Mouse (Mus musculus): ENCODE data around the gene Pcx. TPM values are rescaled to one million over a fixed set of nuclear protein-coding genes. Genes with fewer than 3 reads are reported as not detected.

The Pcx gene
- polyA plus RNA-seq, 1 experiment from 2014 or later: 12.4 TPM

DNA sequence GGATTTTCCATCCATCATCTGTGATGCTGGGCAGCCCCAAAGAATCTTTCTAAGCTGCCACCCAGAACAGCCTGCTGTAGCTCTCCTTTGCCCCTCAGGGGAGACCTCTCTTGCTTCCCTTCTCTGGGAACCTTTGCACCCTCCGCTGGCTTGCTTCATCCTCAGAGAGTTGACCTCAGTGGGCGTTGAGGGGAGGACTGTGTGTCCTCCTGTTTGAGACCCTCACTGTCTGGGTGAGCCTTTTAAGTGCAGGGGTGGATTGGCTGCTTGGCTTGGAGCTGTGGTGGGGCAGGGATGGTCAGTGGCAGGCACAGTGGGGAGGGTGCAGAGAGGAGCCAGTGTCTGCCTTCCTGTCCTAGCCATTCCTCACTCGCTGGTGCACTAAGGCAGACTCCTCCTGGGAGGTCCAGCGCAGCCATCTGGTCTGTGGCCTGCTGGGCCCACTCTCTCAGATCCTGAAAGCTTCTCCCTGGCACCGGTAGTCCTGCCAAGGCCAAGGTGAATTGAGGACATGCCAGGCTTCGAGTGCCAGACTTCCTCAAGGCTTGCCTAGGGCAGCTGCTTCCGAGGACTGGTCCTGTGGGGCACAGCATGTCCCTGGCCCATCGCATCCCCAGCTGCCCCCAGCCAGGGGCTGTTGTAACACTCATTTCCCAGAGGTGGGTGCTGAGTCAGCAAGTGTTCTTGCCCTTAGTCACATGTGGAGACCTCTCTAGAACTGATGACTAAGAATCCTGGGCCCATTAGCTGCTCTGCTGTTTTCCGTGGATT, 17.6 kb upstream of the Pcx start:
- Histone ChIP-seq H3K27ac (replicated peaks; ENCODE audit: low read depth, low read length) (no peak overlapping the region), H3K36me3 (ENCODE audit: control insufficient read depth, insufficient read depth, low read length) (no peaks in the 10 kb centered on the region), H3K4me2 (ENCODE audit: low read depth, severe bottlenecking) (no peak overlapping the region), H3K9ac (ENCODE audit: low read length) (no peak overlapping the region), H3K4me3 (ENCODE audit: low read depth, low read length) (no peak overlapping the region), H3K4me1 (ENCODE audit: control insufficient read depth, insufficient read depth, low read length) (0 out of 2 replicates have a peak, but pooled peaks cover 2% of the 10 kb centered on the region), H3K27me3 (ENCODE audit: control insufficient read depth, insufficient read depth, low read length) (no peaks in the 10 kb centered on the region), H3K9me3 (ENCODE audit: control insufficient read depth, low read length) (no peaks in the 10 kb centered on the region)
- ATAC-seq (ENCODE audit: insufficient number of reproducible peaks, low FRiP score, low TSS enrichment, low read depth) (no peak), DNase-seq (ENCODE audit: low spot score) (no peak)
- WGBS: 58% methylated on average over 9 of the region's 9 CpGs

DNA sequence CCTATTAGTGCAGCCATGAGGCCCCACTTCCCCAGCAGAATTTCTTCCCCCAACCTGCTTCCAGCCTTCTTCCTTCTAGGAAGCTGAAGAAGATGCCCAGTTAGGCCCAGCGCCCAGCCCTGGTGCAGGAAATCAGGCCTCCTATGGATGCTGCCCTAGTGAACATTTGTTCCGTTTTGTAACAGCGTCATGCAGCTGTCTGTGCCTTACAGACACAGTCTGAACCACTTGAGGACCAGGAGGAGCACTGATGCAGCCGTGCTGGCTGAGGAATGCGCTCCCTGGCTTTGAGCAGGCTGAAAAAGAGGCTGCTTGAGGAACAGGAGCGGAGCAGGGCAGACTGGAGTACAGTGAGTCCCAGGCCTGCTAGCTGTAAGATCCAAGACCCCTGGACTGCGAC, 15.6 kb upstream of the Pcx start:
- Histone ChIP-seq H3K4me1 (ENCODE audit: control insufficient read depth, insufficient read depth, low read length) (peaks cover 2% of the 10 kb centered on the region; the same call in 1 of the 2 replicates), H3K4me2 (ENCODE audit: low read depth, severe bottlenecking) (no peak overlapping the region), H3K27ac (replicated peaks; ENCODE audit: low read depth, low read length) (no peak overlapping the region), H3K9ac (ENCODE audit: low read length) (no peak overlapping the region), H3K4me3 (ENCODE audit: low read depth, low read length) (no peak overlapping the region), H3K36me3 (ENCODE audit: control insufficient read depth, insufficient read depth, low read length) (no peaks in the 10 kb centered on the region), H3K27me3 (ENCODE audit: control insufficient read depth, insufficient read depth, low read length) (no peaks in the 10 kb centered on the region), H3K9me3 (ENCODE audit: control insufficient read depth, low read length) (no peaks in the 10 kb centered on the region)
- DNase-seq (ENCODE audit: low spot score) (no peak), ATAC-seq (ENCODE audit: insufficient number of reproducible peaks, low FRiP score, low TSS enrichment, low read depth) (no peak)
- WGBS: 71% methylated on average over 7 of the region's 7 CpGs

DNA sequence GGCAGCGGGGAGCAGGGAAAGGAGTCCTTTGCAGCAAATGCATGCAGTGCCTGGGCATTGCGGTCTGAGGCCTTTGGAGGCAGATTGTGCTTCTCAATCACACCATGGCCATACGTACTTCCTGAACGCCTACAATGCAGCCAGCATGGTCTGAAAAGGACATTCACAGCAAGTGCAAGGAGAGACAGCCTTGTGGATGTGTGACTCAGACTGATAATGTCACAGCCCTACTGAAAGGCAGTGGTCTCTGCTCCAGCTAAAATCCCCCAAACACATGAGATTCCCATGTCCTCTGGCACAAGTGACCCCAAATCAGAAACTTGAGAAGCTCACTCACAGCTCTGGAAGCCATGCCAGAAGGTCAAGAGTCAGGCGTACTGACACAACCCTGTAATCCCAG, 14.5 kb upstream of the Pcx start:
- 83% methylated on average over 5 of the region's 5 CpGs for WGBS
- no peak overlapping the region for H3K4me3 ChIP-seq (ENCODE audit: low read depth, low read length)
- H3K9me3 ChIP-seq (ENCODE audit: control insufficient read depth, low read length): no peaks in the 10 kb centered on the region
- no peak overlapping the region for H3K9ac ChIP-seq (ENCODE audit: low read length)
- ATAC-seq (ENCODE audit: insufficient number of reproducible peaks, low FRiP score, low TSS enrichment, low read depth) (no peak), DNase-seq (ENCODE audit: low spot score) (no peak)
- H3K27me3 ChIP-seq (ENCODE audit: control insufficient read depth, insufficient read depth, low read length): no peaks in the 10 kb centered on the region
- H3K4me1 ChIP-seq (ENCODE audit: control insufficient read depth, insufficient read depth, low read length): peaks cover 2% of the 10 kb centered on the region; the same call in 1 of the 2 replicates
- no peak overlapping the region for H3K4me2 ChIP-seq (ENCODE audit: low read depth, severe bottlenecking)
- H3K36me3 ChIP-seq (ENCODE audit: control insufficient read depth, insufficient read depth, low read length): no peaks in the 10 kb centered on the region
- H3K27ac ChIP-seq (replicated peaks; ENCODE audit: low read depth, low read length): no peak overlapping the region

DNA sequence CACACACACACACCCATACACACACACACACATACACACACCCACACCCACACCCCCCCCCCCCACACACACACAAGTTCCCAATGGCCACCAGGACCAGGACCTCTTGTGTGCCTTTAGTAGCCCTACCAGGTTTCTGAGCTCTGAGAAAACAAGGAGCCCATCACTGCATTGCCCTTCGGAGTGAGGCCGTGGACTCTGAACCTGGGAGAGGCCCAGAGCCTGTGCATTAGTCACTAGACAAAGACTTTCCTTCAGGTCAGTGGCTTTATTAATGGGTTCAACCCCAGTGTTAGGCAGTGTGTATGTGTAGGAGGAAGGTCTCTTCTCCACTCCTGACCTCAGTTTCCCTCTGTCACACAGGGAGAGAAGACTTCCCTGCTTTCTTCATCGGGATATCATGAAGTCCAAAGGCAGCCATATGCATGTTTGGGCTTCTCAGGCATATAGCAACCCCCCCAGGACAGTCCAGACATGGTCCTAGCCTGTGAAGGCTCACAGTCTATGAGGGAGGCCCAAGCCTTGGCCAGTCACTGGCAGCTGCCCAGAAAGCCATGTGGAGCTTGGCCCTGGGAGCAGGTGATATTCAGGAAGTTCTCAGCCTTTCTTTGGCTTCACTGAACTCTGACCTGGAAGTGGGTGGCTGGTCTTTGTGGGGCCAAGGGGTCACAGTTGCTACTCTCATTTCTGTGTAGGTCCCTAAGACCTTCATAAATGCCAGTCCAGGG, 13.6 kb upstream of the Pcx start:
- Histone ChIP-seq H3K4me3 (ENCODE audit: low read depth, low read length) (no peak overlapping the region), H3K4me2 (ENCODE audit: low read depth, severe bottlenecking) (no peak overlapping the region), H3K27me3 (ENCODE audit: control insufficient read depth, insufficient read depth, low read length) (no peaks in the 10 kb centered on the region), H3K36me3 (ENCODE audit: control insufficient read depth, insufficient read depth, low read length) (no peaks in the 10 kb centered on the region), H3K4me1 (ENCODE audit: control insufficient read depth, insufficient read depth, low read length) (peaks cover 2% of the 10 kb centered on the region; the same call in 1 of the 2 replicates), H3K9me3 (ENCODE audit: control insufficient read depth, low read length) (no peaks in the 10 kb centered on the region), H3K27ac (replicated peaks; ENCODE audit: low read depth, low read length) (no peak overlapping the region), H3K9ac (ENCODE audit: low read length) (no peak overlapping the region)
- no peak for DNase-seq (ENCODE audit: low spot score)
- no peak for ATAC-seq (ENCODE audit: insufficient number of reproducible peaks, low FRiP score, low TSS enrichment, low read depth)
- 95% methylated on average over 3 of the region's 3 CpGs for WGBS

DNA sequence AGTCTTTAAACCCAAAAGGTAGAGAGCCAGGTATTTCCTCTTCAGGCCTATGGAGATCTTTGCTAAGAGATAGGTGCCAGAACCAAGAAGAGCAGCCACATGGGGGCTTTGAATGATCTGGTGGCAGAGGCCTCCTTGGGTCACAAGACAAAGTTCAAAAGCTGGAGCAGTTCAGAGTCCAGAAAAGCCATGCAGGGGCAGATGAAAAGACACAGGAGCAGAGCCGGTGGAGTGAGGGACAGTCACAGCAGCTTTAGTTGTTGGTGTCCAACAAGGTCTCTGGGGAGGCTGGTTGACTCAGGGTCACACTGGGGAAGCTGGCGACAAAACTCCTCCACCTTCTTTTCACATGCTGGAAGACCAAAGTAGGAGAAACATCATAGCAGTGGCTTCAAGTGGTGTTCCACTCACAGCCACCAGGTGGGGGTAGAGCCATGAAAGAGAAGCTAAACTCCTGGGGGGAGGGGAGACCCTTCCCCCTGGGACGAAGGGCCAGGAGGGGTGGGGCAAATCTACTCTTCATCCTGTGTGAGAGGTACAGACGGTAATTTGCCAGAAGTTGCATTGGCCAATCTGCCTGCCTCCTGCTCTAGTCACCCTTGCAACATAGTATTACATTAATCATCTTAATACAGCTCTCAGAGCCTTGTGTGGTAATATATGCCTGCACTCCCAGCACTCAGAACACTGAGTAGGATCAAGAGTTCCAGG, 12.9 kb upstream of the Pcx start:
- Histone ChIP-seq H3K9ac (ENCODE audit: low read length) (no peak overlapping the region), H3K27ac (replicated peaks; ENCODE audit: low read depth, low read length) (no peak overlapping the region), H3K4me1 (ENCODE audit: control insufficient read depth, insufficient read depth, low read length) (peaks cover 2% of the 10 kb centered on the region; the same call in 1 of the 2 replicates), H3K27me3 (ENCODE audit: control insufficient read depth, insufficient read depth, low read length) (no peaks in the 10 kb centered on the region), H3K4me2 (ENCODE audit: low read depth, severe bottlenecking) (no peak overlapping the region), H3K4me3 (ENCODE audit: low read depth, low read length) (no peak overlapping the region), H3K36me3 (ENCODE audit: control insufficient read depth, insufficient read depth, low read length) (no peaks in the 10 kb centered on the region), H3K9me3 (ENCODE audit: control insufficient read depth, low read length) (no peaks in the 10 kb centered on the region)
- ATAC-seq (ENCODE audit: insufficient number of reproducible peaks, low FRiP score, low TSS enrichment, low read depth): peak; percentile 60; the same call in 1 of the 2 replicates
- 8% methylated on average over 4 of the region's 4 CpGs for WGBS
- DNase-seq (ENCODE audit: low spot score): peak; percentile 91

DNA sequence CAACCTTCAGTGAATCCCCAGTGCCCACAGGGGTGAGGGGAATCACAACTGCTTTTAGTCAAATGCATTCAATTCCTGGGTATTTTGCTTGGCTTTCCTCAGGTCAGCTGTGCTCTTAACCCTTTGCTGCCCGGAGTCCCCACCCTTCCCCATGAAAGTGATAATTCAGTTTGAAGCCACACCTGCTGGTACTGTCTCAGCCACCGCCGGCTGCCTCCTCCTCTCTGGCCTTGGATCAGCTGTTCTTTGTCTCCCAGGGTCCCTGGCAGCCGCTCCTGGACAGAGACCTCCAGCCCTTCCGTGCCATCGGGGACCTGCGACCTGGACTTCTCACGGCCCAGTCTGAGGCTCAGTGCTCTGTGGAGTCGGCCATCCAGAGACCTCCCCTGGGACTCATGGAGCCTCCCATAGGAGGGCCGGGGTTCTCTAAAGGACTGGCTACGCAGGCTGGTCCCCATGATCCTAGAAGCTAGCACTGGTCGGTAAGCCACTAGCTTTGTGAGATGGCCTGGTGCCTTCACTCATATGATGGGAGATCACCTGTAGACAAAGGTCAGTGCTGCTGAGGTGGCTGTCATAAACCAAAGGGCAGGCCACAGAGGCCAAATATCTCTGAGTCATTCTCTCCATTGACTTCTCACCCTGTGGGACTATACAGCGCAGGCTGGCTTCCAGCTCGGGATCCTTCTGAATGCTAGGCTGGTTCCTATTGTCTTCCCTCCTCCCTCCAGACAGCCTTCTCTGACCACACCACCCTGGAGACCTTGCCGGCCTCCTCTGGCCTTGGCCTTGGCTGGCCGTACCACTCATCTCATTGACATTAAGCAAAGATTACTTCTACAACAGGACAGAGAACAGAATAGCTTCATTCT, 12.0 kb upstream of the Pcx start, which contains the start of gene 2010003K11Rik:
2010003K11Rik (minus strand) TSS at position 522 of the 872 bp plus-strand sequence.
- WGBS: 67% methylated on average over 16 of the region's 16 CpGs
- no peak within 1 kb of the TSS for H3K4me3 ChIP-seq (ENCODE audit: low read depth, low read length)
- H3K4me1 ChIP-seq (ENCODE audit: control insufficient read depth, insufficient read depth, low read length): no peaks in the 10 kb centered on the region; the same call in 1 of the 2 replicates
- H3K9ac ChIP-seq (ENCODE audit: low read length): no peak within 1 kb of the TSS
- H3K27me3 ChIP-seq (ENCODE audit: control insufficient read depth, insufficient read depth, low read length): no peaks in the 10 kb centered on the region
- H3K36me3 ChIP-seq (ENCODE audit: control insufficient read depth, insufficient read depth, low read length): no peaks in the 10 kb centered on the region
- ATAC-seq (ENCODE audit: insufficient number of reproducible peaks, low FRiP score, low TSS enrichment, low read depth) (no peak), DNase-seq (ENCODE audit: low spot score) (no peak)
- H3K4me2 ChIP-seq (ENCODE audit: low read depth, severe bottlenecking): no peak within 1 kb of the TSS
- H3K9me3 ChIP-seq (ENCODE audit: control insufficient read depth, low read length): no peaks in the 10 kb centered on the region
- no peak within 1 kb of the TSS for H3K27ac ChIP-seq (replicated peaks; ENCODE audit: low read depth, low read length)

DNA sequence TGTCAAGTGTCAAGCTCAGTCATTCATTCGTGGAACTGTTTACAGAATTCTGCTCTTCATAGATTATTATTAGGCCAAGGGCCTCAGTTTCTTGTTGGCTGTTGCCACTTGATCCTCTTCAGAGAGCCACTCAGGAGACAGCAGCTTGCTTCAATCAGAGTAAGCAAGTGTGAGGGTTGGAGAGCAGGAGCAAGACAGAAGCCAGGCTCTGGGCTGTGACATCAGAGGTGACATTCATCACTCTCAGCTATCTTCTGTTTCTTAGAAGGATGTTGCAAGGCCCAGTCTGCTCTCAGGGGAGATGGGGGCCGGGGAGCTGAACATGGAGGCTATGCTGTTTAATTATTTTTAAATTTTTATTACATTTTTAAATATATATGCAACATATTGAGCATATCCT, 7.6 kb upstream of the Pcx start:
- 78% methylated on average over 2 of the region's 2 CpGs for WGBS
- Histone ChIP-seq H3K9me3 (ENCODE audit: control insufficient read depth, low read length) (no peaks in the 10 kb centered on the region), H3K4me2 (ENCODE audit: low read depth, severe bottlenecking) (no peak overlapping the region), H3K27me3 (ENCODE audit: control insufficient read depth, insufficient read depth, low read length) (no peaks in the 10 kb centered on the region), H3K27ac (replicated peaks; ENCODE audit: low read depth, low read length) (no peak overlapping the region), H3K4me1 (ENCODE audit: control insufficient read depth, insufficient read depth, low read length) (no peaks in the 10 kb centered on the region; the same call in 1 of the 2 replicates), H3K36me3 (ENCODE audit: control insufficient read depth, insufficient read depth, low read length) (no peaks in the 10 kb centered on the region), H3K4me3 (ENCODE audit: low read depth, low read length) (no peak overlapping the region), H3K9ac (ENCODE audit: low read length) (no peak overlapping the region)
- no peak for ATAC-seq (ENCODE audit: insufficient number of reproducible peaks, low FRiP score, low TSS enrichment, low read depth)
- DNase-seq (ENCODE audit: low spot score): no peak

Measured in limb, embryonic 11.5 days (tissue).